Mouse (Mus musculus): ENCODE data around the gene Hoxd3.
A peak's percentile ranks its signal among the peaks of the same experiment; 100 is the strongest.

The Hoxd3 gene

DNA sequence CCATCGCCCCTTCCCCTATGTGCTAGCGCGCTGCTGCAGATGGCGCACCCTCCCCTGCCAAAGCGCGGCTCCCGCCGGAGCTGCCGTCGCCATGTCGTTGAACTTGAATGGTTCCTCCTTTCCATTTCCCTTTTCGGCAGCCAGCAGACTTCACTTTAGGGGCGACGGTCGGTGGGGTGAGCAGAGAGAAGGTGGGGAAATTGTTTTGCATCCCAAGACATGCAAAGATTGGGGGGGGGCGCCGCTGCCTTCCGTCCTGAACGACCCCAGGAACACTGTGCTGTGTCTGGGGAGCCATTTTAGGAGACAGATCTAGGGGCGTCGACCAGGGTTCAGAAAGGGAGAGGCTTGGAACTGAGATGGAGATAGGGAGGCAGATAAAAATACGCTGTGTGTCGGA is 31.7 kb upstream of the Hoxd3 start:
- no peak for DNase-seq

DNA sequence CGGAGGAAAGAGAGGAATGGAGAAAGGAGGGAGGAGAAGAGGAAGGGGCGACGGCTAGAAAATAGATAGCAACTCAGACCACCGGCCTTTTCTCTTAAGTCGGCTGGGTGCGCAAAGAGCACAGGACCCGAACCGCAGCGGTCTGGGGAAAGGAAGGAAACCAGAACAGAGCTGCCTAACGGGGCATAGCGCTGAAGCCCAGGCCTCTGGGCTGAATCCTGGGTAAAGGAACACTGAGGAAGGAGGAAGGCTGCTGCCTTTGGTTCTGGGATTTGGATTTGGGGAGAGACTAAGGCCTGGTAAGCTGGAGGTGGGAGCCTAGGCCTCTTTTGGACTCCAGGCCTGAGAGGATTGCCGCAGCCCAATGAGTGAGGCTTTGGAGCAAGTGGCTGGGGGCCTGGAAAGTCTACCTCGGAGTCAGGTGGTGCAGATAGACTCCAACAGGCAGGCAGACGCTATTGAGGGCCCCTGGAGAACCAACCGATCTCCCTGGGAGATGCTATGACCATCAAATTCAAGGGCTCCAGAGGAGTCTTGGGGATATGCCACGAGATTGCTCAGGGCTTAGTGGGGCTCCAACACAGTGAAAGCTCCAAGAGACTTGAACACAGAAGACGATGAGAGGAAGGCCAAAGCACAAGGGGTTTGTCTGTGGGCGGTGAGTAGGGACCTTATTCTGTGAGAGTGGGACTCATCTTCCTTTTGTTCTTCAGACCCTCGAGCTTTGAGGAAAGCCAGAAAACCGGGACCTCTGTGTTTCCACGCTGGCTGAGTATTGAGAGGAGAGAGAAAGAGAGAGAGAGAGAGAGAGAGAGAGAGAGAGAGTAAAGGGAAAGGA is 30.9 kb upstream of the Hoxd3 start:
- DNase-seq = no peak

DNA sequence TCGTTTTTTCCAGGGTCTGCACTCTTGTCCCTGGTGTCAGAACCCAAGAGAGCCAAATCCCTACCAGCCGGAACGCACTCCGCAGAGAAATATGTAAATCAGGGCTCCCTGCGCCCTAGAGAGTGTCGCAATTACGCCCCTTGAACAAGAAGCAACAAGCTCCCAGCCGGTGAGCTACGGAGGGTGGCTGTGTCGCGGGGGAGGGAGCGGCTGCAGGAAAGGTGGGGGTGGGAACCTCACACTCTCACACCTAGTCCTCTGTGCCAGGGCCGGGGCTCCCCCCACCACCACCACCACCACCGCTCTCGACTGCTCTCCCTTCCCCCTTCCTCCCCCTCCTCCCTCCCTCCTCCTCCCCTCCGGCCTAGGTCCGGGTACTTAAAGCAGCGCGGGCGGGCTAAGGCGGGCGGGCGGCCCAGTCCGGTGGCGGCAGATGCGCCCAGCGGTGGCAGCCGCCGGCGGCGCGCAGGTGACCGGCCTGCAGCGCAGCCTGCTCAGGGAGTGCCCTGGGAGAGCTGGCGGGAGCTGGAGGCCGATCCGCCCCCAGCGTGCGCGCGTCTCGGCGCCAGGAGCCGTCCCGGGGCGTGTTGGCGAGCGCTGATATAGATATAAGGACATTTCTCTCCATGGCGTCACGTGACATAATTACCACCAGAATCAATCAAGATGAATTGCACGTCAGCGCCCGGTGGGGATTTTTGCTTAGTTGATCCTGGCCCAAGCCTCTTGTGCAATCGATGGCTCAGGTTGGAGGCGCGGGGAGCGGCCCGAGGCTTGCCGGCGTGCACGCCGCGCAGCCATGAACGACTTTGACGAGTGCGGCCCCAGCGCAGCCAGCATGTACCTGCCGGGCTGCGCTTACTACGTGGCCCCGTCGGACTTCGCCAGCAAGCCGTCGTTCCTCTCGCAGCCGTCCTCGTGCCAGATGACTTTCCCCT is 29.9 kb upstream of the Hoxd3 start:
- no peak for DNase-seq

DNA sequence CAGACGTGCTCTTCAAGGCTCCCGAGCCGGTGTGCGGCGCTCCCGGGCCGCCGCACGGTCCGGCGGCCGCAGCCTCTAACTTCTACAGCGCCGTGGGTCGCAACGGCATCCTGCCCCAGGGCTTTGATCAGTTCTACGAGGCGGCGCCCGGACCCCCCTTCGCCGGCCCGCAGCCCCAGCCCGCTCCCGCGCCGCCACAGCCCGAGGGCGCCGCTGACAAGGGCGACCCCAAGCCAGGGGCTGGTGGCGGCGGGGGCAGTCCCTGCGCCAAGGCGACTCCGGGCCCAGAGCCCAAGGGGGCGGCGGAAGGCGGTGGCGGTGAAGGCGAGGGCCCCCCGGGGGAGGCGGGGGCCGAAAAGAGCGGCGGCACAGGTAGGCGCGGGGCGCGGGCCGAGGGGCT is 28.9 kb upstream of the Hoxd3 start:
- DNase-seq = no peak

DNA sequence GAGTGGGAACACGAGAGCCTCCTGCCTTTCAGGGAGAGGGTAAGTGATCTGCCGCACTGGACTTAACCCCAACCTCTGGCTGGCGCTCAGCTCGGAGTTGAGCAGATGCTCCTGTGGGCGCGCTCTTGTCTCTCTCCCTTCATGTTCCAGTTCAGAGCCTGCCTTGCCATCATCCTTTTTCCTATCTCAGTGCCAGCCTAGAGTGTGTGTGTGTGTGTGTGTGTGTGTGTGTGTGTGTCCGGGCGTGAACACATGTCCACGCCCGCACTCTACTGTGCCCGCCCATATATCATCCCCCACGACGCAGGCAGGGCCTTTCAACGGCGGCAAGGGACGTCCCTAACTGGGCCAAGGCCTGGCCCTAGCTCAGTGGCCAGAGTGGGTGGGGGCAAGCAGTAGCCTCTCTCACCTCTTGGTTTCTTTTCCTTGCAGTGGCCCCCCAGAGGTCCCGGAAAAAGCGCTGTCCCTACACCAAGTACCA is 28.2 kb upstream of the Hoxd3 start:
- no peak for DNase-seq

DNA sequence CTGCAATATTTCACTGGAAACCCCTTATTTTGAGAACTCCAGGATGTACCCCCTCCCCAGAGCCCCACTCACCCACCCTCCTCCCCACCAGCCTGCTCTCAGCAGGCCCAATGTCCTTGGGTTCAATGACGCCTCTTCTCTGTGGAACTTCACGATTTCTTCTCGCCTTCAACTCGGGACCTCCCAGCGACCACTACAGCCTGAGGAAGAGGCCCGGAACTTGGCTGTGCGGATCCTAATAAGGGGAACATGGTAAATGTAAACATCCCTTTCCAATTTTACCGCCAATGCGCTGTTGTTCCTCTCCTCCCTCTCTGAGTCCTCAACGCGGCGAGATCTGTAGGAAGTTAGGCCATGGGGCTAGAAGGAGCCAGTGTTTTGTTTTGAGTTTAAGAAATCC is 27.6 kb upstream of the Hoxd3 start:
- DNase-seq = no peak

DNA sequence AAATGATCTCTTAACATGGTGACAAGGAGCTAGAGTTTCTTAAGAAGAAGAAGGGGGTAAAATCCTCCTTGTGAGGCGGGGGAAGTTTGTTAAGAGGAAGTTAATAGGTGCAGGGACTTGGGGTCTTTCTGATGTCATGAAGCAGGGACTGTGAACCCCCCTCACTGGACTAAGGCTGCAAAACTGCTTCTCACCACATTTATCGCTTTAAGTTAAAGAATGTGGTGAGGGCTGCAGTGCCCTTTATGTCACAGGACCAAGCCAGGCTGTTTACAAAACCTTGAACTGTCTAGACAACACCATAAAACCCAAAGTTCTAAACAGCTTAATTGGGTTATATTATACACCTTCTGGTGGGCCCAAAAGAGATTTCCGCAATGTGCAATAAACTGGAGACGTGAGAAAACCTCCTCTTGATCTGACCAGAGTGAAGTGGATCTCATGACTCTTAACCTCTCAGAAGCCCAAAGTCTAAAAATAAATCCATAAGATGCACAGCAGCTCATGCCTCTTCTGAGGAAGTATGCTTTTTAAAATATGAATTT is 26.6 kb upstream of the Hoxd3 start:
- DNase-seq = no peak

DNA sequence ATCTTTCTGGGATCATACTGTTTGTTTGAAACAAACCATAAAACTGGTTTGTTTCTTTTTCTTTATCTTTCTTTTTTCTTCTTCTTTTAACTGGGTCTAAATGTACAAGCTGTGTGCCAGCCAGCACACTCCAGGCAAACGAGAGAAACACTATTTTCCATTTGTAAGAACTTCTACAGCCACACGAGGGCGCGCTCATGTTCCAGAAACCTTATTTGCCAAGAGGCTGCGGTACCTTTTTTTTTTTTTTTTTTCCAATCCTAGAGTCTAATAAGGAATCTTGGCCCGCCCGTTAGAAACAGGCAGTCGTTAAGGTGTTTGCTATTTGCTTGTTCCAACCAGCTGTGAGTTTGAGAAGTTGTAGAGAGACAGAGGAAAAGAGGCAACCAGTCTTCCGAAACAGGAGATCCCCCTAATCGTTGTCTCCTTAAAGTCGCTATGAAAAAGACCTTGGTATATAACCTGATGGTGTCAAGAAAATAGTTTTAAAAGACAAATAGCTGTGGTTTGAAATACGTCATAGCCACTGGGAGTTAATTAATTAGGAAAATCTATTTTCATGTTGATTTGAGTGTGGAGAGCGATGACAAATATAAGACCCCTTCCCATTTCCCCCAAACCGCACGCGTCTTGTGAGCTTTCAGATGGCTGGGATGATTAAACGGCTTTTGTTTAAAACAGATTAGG is 25.3 kb upstream of the Hoxd3 start:
- peak; percentile 80 for DNase-seq

DNA sequence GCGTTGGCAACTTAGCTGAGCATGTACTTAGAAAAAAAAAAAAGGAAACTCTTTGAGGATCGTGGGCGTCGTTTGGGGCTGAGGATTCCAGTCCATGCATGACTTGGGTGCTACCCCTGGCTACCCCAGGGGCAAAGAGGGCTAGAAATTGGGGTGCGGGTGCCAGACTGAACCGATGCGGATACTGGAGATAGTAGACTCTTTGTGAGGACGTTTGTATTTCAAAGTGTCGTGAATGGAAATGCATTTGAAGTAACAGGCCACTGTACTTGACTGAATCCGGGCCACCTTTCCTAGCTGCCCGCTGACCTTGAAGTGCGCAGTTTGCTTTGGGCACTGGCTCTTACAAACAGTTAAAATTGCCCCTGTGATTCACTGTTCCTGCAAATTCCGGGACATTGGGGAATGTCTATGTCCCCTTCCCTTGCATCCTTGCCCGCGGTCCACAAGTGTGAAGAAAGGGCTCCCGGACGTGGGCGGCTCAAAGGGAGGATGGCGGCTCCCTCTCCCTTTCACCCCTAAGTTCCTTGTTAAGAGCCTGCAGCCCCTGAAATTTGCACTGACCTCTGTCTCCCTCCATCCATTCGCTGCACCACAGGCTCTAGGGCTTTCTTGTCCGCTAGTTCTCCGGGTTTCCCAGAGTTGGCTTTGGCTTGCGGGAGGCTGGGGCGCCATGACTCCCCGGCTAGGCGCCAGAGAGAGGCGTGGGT is 24.6 kb upstream of the Hoxd3 start:
- DNase-seq = no peak

DNA sequence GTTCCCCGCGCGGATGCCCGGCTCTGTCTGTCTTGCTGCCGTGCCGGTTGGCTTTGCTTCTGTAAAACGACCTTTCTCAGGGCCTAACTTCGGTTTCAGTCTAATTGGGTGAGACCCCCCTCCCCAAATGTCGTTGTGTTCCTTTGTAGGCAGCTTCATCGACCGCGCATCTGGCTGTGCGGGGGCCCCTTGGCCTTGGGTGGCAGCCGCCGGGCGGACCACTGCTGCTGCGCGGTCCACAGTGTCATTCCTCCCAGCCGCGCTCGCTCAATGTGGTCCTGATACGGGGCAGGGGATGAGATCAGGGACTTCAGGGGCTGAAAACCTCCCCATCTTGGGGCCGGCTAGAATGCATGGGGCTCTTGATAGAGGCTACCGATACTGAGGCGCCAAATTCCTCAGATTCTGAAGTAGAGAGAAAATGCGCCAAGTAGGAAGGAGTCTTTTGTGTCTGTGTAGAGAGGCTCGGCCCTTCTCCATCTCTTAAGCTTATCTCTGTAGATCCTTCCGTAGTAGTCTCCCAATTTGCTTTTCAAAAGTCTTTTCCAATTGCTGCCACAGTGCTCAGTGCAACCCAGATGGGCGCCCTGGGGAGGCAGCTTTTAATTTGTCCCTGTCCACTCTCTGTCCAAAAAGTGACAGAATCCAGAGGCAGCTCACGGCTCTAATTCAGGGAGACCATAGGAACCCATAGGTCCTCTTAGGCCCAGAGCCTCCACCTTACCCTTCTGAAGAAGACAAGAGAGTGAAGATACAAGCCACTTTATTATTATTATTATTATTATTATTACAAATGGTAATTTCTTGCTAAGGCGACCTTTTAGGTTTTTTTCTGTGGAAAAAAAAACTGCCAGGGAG is 23.8 kb upstream of the Hoxd3 start:
- DNase-seq = no peak

DNA sequence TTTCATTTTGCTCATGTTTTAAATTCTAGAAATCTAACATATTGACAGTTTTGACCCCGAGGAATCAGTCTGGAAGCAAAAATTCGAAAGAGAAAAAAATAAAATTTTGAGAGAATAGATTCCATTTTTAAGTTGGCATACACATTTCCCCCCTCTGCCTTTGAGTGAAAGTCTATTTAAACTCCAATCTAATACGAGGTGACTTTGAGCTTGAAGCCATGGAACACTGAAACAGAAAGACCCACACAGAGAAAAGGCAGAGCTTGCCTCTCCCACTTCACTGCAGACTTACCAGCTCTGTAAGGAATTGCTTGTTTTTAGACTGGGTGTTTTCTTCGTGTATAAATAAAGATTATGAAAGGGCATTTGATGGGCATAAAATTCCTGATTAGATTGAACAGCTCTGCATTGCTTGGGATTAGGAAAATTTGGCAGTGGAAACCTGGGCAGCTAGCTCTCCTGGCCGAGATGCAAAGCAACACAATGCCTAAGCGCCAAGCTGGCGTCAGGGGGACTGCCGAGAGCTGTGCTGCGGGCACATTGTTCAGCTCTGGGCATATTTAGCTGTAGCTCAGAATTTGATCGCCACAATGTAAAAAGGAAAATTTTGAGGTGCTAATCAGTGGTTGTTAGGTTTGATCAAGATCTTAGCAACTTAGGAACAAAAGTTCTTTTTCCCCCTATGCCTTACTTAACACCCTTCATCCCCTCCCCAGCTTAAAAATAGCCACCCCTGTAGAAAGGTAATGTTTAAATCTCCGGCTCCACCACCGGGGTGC is 22.7 kb upstream of the Hoxd3 start:
- DNase-seq = no peak

DNA sequence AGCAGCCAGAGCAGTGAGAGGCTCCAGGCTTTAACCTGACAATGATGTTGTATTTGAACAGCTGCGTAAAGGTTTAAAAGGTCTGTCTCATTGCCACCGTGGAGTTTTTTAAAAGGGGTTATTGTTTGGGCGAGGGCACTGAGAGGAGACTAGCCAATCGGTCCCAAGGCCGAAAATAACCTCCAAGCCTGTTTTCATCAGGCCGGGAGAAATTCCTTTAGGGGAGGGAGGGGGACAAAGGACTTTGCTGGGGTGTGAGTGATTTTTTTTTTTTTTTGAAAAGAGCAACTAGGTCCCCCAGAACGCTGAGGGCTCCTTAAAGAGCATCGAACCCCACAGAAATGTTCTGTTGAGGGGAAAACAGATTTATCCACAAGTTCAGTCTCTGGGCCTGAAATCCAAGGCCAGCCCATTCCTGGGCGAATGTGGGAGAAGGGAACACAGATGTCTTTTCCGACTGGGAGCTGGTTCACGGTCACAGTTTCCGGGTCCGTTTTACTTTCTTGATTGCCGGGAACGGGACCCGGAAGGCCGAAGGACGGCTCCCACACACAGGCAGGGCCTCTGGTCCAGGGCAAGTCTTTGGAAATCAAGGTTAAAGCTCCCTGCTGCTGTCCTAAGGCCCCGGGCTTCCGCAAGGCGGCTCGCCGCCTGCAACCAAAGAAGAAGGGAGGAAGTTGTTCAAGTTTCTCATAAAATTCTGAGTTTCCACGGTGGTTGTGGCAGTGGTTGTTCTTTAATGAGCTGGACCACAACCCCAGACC is 22.0 kb upstream of the Hoxd3 start:
- DNase-seq = no peak

DNA sequence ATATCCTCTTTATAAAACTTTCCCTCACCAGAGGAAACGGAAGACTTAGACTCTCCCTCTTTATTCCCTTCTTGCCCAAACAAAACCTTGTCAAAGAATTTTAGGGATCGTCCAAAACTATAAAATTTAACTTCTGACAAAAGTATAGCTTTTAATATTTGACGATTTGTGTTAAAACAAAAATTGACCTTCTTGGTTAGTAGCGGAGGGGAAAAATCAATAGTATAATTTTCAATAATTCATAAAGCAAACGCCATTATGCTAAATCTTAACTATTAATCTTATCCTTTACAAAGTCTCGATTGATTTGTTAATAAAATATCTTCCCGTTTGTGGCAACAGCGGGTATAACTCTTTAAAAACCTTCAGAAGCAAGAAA is 21.4 kb upstream of the Hoxd3 start:
- DNase-seq = no peak

DNA sequence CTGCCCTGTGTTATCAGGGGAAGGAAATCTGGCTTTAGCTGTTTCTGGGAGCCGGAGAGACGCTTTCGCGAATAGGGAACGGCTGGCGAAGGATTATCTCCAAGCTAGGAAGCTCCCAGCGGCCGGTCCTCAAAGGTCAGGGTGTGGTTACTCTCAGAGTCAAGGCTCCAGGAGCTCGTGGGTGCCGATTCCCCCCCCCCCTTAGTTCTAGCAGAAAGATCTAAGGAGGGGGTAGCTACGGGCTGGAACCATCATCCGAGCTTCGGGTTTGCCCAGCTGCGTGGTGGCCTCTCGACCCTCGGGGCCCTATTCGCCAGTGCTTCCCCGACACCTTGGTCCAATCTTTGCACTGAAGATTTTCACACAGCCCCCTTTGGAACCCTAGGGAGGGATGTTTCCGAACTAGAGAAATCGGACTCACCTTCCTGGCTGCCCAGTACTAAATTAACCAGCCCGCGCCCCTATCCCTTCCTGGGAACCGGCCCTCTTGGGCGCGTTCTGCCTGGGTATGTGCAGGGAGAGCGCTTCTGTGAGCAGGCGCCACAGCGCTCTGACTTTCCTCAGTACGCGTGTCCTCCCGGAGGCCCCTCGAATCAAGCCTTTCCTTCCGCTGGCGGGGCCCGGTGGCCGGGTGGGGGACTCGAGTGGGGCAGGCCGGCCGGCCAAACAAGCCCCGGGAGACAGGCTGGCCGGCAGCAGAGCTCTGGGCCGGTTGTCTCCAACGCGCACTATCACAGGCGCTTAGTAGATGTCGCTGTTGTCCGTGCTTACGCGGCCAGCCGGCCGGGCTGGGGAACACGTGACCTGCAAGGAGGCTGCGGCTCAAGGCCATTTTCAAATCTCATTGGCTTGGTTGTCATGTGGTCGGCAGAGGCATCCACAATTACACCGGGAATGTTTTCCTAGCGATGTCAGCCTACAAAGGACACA is 20.4 kb upstream of the Hoxd3 start, which contains the start of gene Hoxd10:
TSS of gene Hoxd10 (plus strand) at position 903 of the 930 bp plus-strand sequence.
- peak; percentile 91 for DNase-seq

DNA sequence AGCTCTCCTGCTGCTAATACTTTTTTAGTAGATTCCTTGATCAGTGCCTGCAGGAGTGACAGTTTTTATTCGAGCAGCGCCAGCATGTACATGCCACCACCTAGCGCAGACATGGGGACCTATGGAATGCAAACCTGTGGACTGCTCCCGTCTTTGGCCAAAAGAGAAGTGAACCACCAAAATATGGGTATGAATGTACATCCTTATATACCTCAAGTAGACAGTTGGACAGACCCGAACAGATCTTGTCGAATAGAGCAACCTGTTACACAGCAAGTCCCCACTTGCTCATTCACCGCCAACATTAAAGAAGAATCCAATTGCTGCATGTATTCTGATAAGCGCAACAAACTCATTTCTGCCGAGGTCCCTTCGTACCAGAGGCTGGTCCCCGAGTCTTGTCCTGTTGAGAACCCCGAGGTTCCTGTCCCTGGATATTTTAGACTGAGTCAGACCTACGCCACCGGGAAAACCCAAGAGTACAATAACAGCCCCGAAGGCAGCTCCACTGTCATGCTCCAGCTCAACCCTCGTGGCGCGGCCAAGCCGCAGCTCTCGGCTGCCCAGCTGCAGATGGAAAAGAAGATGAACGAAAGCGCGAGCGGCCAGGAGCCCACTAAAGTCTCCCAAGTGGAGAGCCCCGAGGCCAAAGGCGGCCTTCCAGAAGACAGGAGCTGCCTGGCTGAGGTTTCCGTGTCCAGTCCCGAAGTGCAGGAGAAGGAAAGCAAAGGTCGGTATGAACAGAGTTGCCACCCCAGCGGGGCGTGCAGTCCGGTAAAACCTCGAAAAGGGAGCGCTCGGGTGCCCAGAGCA is 19.5 kb upstream of the Hoxd3 start:
- no peak for DNase-seq

DNA sequence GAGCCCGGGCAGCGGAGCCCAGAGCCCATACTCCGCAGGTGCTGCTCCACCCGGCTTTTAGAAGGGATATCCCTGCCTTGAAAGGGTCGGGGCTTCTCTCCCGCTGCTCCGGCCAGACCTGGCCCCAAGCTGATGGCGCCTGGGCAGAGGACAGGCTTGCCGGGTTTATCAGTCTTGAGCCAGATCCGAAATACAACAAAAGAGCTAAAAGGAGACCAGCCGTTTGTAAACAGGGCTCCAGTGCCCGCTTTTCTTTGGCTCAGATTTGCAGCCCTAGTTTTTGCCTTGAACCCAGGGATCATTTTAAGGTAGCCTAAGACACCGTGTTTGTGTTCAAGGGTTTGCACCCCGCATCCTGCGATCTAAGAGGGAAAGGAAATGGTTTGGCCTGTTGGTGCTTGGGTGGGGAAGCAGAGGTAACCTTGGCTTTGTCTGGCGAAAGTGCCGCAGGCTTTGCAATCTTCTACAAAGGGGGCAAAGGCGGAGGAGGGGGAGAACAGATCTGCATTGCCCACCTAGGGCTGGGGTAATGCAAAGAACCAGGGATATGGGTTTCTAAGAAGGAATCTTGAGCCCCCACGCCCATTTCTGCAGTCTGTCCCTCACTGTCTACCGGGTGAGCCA is 18.8 kb upstream of the Hoxd3 start:
- no peak for DNase-seq

DNA sequence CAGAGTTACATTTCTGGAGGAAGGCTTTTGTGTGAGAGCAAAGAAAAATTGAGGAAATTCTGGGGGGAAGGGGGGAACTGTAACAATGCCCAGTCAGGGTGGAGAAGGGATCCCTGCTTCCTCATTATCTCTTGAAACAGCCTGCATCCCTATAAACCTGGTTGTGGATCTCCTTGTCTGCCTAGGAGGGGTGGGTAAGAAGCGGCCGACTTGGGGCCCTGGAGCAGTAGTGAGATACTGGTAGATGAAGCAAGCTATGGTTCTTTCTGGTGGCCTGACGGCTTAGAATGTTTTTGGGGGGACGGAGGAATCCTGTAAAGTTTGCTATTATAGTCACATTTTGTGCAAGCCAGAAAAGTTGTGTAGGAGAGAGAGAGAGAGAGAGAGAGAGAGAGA is 18.3 kb upstream of the Hoxd3 start:
- DNase-seq = no peak

Data from kidney, adult 11 months (tissue).